Mouse (Mus musculus): ENCODE measurements around the gene Cabin1. TPM values are rescaled to one million over a fixed set of nuclear protein-coding genes. Genes with fewer than 3 reads are reported as not detected.

Cabin1 gene
- polyA plus RNA-seq, 1 experiment, result 64.0 TPM

- no peak for TF ChIP-seq GATA1 (IDR thresholded peaks at IDR 0.05; ENCODE audit: low read length)
These were observed 148.1 kb downstream of the Cabin1 start for GRCm38 (mm10) chr10:75616044-75616443.

GRCm38 (mm10) chr10:75610486-75610885, 153.7 kb downstream of the Cabin1 start:
- no peak for TF ChIP-seq GATA1 (IDR thresholded peaks at IDR 0.05; ENCODE audit: low read length)

GRCm38 (mm10) chr10:75608975-75609374, 155.2 kb downstream of the Cabin1 start:
- TF ChIP-seq GATA1 (IDR thresholded peaks at IDR 0.05; ENCODE audit: low read length), result no peak

GRCm38 (mm10) chr10:75607253-75607652, 156.9 kb downstream of the Cabin1 start:
- TF ChIP-seq GATA1 (IDR thresholded peaks at IDR 0.05; ENCODE audit: low read length), result no peak

GRCm38 (mm10) chr10:75605162-75605846, 158.8 kb downstream of the Cabin1 start:
- TF ChIP-seq GATA1 (IDR thresholded peaks at IDR 0.05; ENCODE audit: low read length), result no peak

GRCm38 (mm10) chr10:75600189-75600730, 163.9 kb downstream of the Cabin1 start:
- TF ChIP-seq GATA1 (IDR thresholded peaks at IDR 0.05; ENCODE audit: low read length), result no peak

Other genes with a start within 250 kb of the Cabin1 start
- gene Snrpd3, start 246.8 kb downstream of the Cabin1 start, polyA plus RNA-seq (2012), result 24.8 and 30.2 TPM in 2 replicates
- gene Gucd1, start 246.4 kb downstream of the Cabin1 start, polyA plus RNA-seq (2012), result 25.9 and 28.3 TPM in 2 replicates
- gene Lrrc75b, start 204.0 kb downstream of the Cabin1 start, polyA plus RNA-seq (2012), result not detected in 2 replicates
- 0.14 TPM in 1 of 2 replicates, not detected in the other for gene Ggt1, start 202.7 kb downstream of the Cabin1 start, polyA plus RNA-seq (2012)
- 0.10 TPM in 1 of 2 replicates, not detected in the other for gene Ggt5, start 175.0 kb downstream of the Cabin1 start, polyA plus RNA-seq (2012)
- gene Susd2, start 120.3 kb downstream of the Cabin1 start, polyA plus RNA-seq (2012), result 0.04 and 0.05 TPM in 2 replicates
- gene Ddt, start 9.1 kb upstream of the Cabin1 start, polyA plus RNA-seq (2012), result 66.4 and 68.5 TPM in 2 replicates
- not detected in 2 replicates for gene Gm20441, start 16.6 kb upstream of the Cabin1 start, polyA plus RNA-seq (2012)
- 0.25 and 0.31 TPM in 2 replicates for gene Gstt3, start 17.1 kb upstream of the Cabin1 start, polyA plus RNA-seq (2012)
- not detected in 2 replicates for gene Gstt1, start 34.2 kb upstream of the Cabin1 start, polyA plus RNA-seq (2012)
- not detected in 2 replicates for gene Gstt4, start 58.2 kb upstream of the Cabin1 start, polyA plus RNA-seq (2012)
- 7.3 and 8.5 TPM in 2 replicates for gene Gstt2, start 73.1 kb upstream of the Cabin1 start, polyA plus RNA-seq (2012)
- 3,863 and 3,963 TPM in 2 replicates for gene Mif, start 95.9 kb upstream of the Cabin1 start, polyA plus RNA-seq (2012)
- 0.27 and 0.36 TPM in 2 replicates for gene Derl3, start 129.1 kb upstream of the Cabin1 start, polyA plus RNA-seq (2012)
- gene Smarcb1, start 157.3 kb upstream of the Cabin1 start, polyA plus RNA-seq (2012), result 253 and 299 TPM in 2 replicates
- gene Chchd10, start 168.8 kb upstream of the Cabin1 start, polyA plus RNA-seq (2012), result 585 and 819 TPM in 2 replicates
- gene Mmp11, start 172.2 kb upstream of the Cabin1 start, polyA plus RNA-seq (2012), result 0.12 TPM in 1 of 2 replicates, not detected in the other
- gene Gm867, start 176.3 kb upstream of the Cabin1 start, polyA plus RNA-seq (2012), result not detected in 2 replicates
- gene Vpreb3, start 178.7 kb upstream of the Cabin1 start, polyA plus RNA-seq (2012), result not detected in 2 replicates
- gene Gm5134, start 190.2 kb upstream of the Cabin1 start, polyA plus RNA-seq (2012), result not detected in 2 replicates

All from G1E-ER4 (cell line).